Mouse (Mus musculus): ENCODE measurements around the gene Olfr835. TPM values are rescaled to one million over a fixed set of nuclear protein-coding genes. Genes with fewer than 3 reads are reported as not detected.

The Olfr835 gene
- total RNA-seq (2015) (not detected in 2 replicates), total RNA-seq (2017) (not detected in 2 replicates)

DNA sequence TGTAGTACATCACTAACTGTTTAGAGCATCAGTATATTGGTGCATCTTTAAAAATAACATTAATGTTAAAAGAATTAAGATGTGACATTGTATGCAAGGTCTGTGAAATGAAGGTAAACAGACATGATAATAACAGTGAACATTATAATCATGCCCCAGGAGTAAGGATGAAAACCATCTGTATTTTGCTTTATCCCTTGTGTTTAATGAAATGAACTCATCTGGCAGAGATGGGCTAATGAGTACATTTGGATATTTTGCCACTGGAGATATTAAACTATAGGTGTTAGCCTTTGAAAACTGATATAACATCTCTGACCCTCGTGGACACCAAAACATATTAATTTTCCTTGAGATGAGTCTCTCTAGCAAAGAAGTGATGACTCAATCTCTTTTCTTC is at the start of gene Olfr835:
Gene Olfr835 (plus strand): TSS at position 301 of the 400 bp plus-strand sequence.
- ATAC-seq (ENCODE audit: poor library complexity, severe bottlenecking) = no peak

DNA sequence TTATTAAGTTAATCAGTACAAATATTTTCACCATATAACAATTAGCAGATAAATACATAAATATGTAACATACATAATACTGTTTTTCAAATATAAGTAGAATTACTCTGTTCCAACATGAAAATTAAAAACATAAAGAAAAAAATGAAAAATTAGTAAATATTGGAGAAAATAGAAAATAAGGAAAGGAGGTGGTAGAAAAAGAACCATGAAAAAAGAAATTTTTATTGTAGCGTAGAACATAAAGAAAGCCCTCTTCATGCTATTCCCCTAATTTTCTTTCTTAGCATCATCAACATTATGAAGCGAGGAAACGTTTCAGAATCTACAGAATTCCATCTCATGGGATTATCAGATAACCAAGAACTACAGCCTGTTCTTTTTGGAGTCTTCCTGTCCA is 44.8 kb upstream of the Olfr835 start, which contains the start of gene Olfr834:
Gene Olfr834 (plus strand): TSS at position 301 of the 400 bp plus-strand sequence.
- no peak for ATAC-seq (ENCODE audit: poor library complexity, severe bottlenecking)

DNA sequence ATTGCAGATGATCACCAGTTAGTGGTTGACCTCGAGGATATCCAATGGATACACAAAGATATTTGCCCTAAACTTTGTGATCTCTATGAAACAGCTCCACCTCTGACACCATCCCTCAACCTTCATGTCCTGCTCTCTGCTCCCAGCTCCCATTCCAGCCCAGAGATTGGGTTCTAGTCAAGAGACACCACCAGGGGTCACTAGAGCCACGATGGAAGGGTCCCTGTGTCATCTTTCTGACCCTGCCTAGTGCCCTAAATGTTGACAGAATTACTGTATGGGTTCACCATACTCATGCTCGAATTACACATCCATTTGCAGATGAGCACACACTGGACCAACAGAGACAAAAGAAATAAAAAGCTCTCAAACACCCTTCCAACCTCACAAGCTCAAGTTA is 52.5 kb downstream of the Olfr835 start:
- ATAC-seq (ENCODE audit: poor library complexity, severe bottlenecking) = no peak

Other genes starting within 250 kb of the Olfr835 start
- gene Olfr828, start 213.2 kb upstream of the Olfr835 start, total RNA-seq (2015) = not detected in 2 replicates
- gene Olfr828, start 213.2 kb upstream of the Olfr835 start, total RNA-seq (2017) = not detected in 2 replicates
- gene Olfr829, start 177.8 kb upstream of the Olfr835 start, total RNA-seq (2015) = not detected in 2 replicates
- gene Olfr829, start 177.8 kb upstream of the Olfr835 start, total RNA-seq (2017) = not detected in 2 replicates
- gene Olfr830, start 158.0 kb upstream of the Olfr835 start, total RNA-seq (2015) = not detected in 2 replicates
- not detected in 2 replicates for gene Olfr830, start 158.0 kb upstream of the Olfr835 start, total RNA-seq (2017)
- gene Olfr832, start 95.6 kb upstream of the Olfr835 start, total RNA-seq (2015) = not detected in 2 replicates
- gene Olfr832, start 95.6 kb upstream of the Olfr835 start, total RNA-seq (2017) = not detected in 2 replicates
- gene Olfr834, start 44.7 kb upstream of the Olfr835 start, total RNA-seq (2015) = not detected in 2 replicates
- not detected in 2 replicates for gene Olfr834, start 44.7 kb upstream of the Olfr835 start, total RNA-seq (2017)
- not detected in 2 replicates for gene Olfr836, start 87.6 kb downstream of the Olfr835 start, total RNA-seq (2015)
- gene Olfr836, start 87.6 kb downstream of the Olfr835 start, total RNA-seq (2017) = not detected in 2 replicates
- not detected in 2 replicates for gene Olfr837, start 103.6 kb downstream of the Olfr835 start, total RNA-seq (2015)
- not detected in 2 replicates for gene Olfr837, start 103.6 kb downstream of the Olfr835 start, total RNA-seq (2017)
- gene Olfr839-ps1, start 144.6 kb downstream of the Olfr835 start, total RNA-seq (2015) = not detected in 2 replicates
- not detected in 2 replicates for gene Olfr839-ps1, start 144.6 kb downstream of the Olfr835 start, total RNA-seq (2017)
- not detected in 2 replicates for gene Olfr843, start 219.3 kb downstream of the Olfr835 start, total RNA-seq (2015)
- gene Olfr843, start 219.3 kb downstream of the Olfr835 start, total RNA-seq (2017) = not detected in 2 replicates